In the genomic region with DNA sequence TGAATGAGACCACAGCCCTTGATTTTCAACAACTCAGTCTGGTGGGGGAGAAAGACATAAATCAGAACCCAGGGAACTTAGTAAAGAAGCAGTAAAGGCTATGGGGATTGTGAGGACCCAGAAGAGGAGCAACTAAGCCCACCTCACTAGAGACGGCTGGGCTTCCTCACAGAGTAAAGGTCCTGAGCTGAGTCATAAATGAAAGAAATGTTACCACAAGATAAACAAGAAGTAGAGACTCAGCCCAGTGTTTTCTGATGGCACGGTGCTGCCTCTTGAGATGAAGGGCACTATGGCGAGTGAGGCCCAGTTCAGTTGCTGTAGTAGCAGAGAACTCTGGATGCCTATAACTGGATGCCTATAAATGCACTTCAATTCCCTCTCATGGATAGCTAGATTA, we compare ENCODE assay signal across 8 mouse cellular contexts. TPM values are rescaled to one million over a fixed set of nuclear protein-coding genes. Genes with fewer than 3 reads are reported as not detected.
DNase-seq lines count a peak whose midpoint lies in the region; ATAC-seq and TF ChIP-seq lines count a peak whose summit lies in the region.
"Had no signal": no experiment of that assay in that cellular context is flagged by ENCODE, and none has a peak within 500 bp of the region (broad histone marks: within the 10 kb centered on the region; RNA-seq: fewer than 3 reads in every experiment).

No protein-coding gene starts in this region.

- no peak overlapping the region for H3K4me3 ChIP-seq in kidney, embryonic 15.5 days (replicated peaks)
- H3K4me3 ChIP-seq in liver, embryonic 11.5 days (ENCODE audit: low read depth, low read length) = no peak overlapping the region
- no peak overlapping the region for H3K4me3 ChIP-seq in small intestine, adult 2 months (ENCODE audit: low read depth, low read length)

- no peaks in the 10 kb centered on the region for H3K36me3 ChIP-seq in kidney, embryonic 15.5 days
- no peaks in the 10 kb centered on the region for H3K36me3 ChIP-seq in liver, embryonic 11.5 days (ENCODE audit: control insufficient read depth, insufficient read depth, low read length)
- peaks cover 1% of the 10 kb centered on the region; the same call in 1 of the 2 replicates for H3K36me3 ChIP-seq in small intestine, adult 2 months (ENCODE audit: control insufficient read depth, insufficient read depth, low read length)

- no peak for TF ChIP-seq POLR2A in small intestine, adult 2 months (IDR thresholded peaks at IDR 0.05; ENCODE audit: low read depth, low read length)

- no peak overlapping the region for H3K9ac ChIP-seq in kidney, embryonic 15.5 days
- H3K9ac ChIP-seq in liver, embryonic 11.5 days (ENCODE audit: low read depth, low read length) = no peak overlapping the region

- H3K4me1 ChIP-seq in kidney, embryonic 15.5 days = peaks cover 7% of the 10 kb centered on the region; the same call in 1 of the 2 replicates
- H3K4me1 ChIP-seq in liver, embryonic 11.5 days (replicated peaks; ENCODE audit: control insufficient read depth, insufficient read depth, low read length) = peaks cover 59% of the 10 kb centered on the region
- peaks cover 3% of the 10 kb centered on the region; the same call in 1 of the 2 replicates for H3K4me1 ChIP-seq in small intestine, adult 2 months (ENCODE audit: control insufficient read depth, insufficient read depth, insufficient read length, low read length)

- DNase-seq in kidney, adult 8-10 months = no peak
- DNase-seq in c-Kit-positive CD71-positive TER-119-positive erythroid progenitor cells, embryonic 14.5 days (ENCODE audit: low spot score) = peak; percentile 60
- DNase-seq in liver, embryonic 11.5 days (ENCODE audit: low spot score) = no peak
- no peak for DNase-seq in right cerebral cortex, adult 18-20 months
- DNase-seq in kidney, postnatal 4 days = no peak
- DNase-seq: adrenal gland, adult 2 months had no signal

- H3K27me3 ChIP-seq in kidney, embryonic 15.5 days = no peaks in the 10 kb centered on the region
- no peaks in the 10 kb centered on the region for H3K27me3 ChIP-seq in liver, embryonic 11.5 days (replicated peaks; ENCODE audit: control insufficient read depth, insufficient read depth, low read length)
- no peaks in the 10 kb centered on the region for H3K27me3 ChIP-seq in small intestine, adult 2 months (ENCODE audit: control insufficient read depth, insufficient read depth, low read length)

- no peak overlapping the region for H3K27ac ChIP-seq in kidney, embryonic 15.5 days
- peak overlapping the region; percentile 59 for H3K27ac ChIP-seq in liver, embryonic 11.5 days (ENCODE audit: low read depth, low read length)
- H3K27ac ChIP-seq in small intestine, adult 2 months (ENCODE audit: insufficient read depth, low read depth, low read length) = peak overlapping the region; percentile 42

- no peaks in the 10 kb centered on the region for H3K9me3 ChIP-seq in kidney, embryonic 15.5 days (replicated peaks)
- H3K9me3 ChIP-seq in liver, embryonic 11.5 days (ENCODE audit: control insufficient read depth, low read length) = no peaks in the 10 kb centered on the region

- H3K4me2 ChIP-seq in kidney, embryonic 15.5 days = no peak overlapping the region
- H3K4me2 ChIP-seq in liver, embryonic 11.5 days = peak overlapping the region; percentile 48

- TF ChIP-seq CTCF in small intestine, adult 2 months (IDR thresholded peaks at IDR 0.05; ENCODE audit: extremely low read depth, insufficient read length, insufficient replicate concordance, low read depth, low read length) = no peak

- 39% methylated on average over 3 of the region's 3 CpGs for WGBS in kidney, embryonic 15.5 days
- WGBS in liver, embryonic 11.5 days = 35% methylated on average over 3 of the region's 3 CpGs
- 52% methylated on average over 3 of the region's 3 CpGs for WGBS in small intestine, adult 2 months

- ATAC-seq in kidney, embryonic 15.5 days (replicated peaks; ENCODE audit: low FRiP score) = peak; percentile 73
- peak; percentile 68 for ATAC-seq in liver, embryonic 11.5 days (replicated peaks; ENCODE audit: low FRiP score)

RNA-seq across cellular contexts. Expression of a gene that starts 32.4 kb away (rescaled TPM):
- 4.7 and 5.2 TPM in 2 replicates for polyA plus RNA-seq in kidney, embryonic 15.5 days (2015; fragmentation: Nextera tagmentation; extraction: Ambion mirVana)
- 40.4 and 44.8 TPM in 2 replicates for polyA plus RNA-seq in liver, embryonic 11.5 days (2014; fragmentation: Nextera tagmentation; extraction: Ambion mirVana)
- 4.0 and 10.2 TPM in 2 replicates for polyA plus RNA-seq in small intestine, adult 2 months (2012; rRNA removed)
